8 mouse cellular contexts compared by ENCODE assay signal in genomic region chr5:112427283-112427682, GRCm38 (mm10). TPM values are rescaled to one million over a fixed set of nuclear protein-coding genes. Genes with fewer than 3 reads are reported as not detected.
DNase-seq lines count a peak whose midpoint lies in the region; ATAC-seq and TF ChIP-seq lines count a peak whose summit lies in the region.

No protein-coding gene starts in this region.

- H3K9me3 ChIP-seq in liver, embryonic 11.5 days (ENCODE audit: control insufficient read depth, low read length), result no peaks in the 10 kb centered on the region
- H3K9me3 ChIP-seq in hindbrain, embryonic 13.5 days, result no peaks in the 10 kb centered on the region
- no peaks in the 10 kb centered on the region for H3K9me3 ChIP-seq in liver, embryonic 14.5 days (ENCODE audit: control insufficient read depth, low read length)

- TF ChIP-seq CTCF in cortical plate, adult 2 months (IDR thresholded peaks at IDR 0.05; ENCODE audit: extremely low read depth, insufficient read depth, low read length), result peak; percentile 70
- TF ChIP-seq CTCF in liver, embryonic 14.5 days (IDR thresholded peaks at IDR 0.05; ENCODE audit: low read depth), result peak; percentile 89

- no peak overlapping the region for H3K9ac ChIP-seq in liver, embryonic 11.5 days (ENCODE audit: low read depth, low read length)
- no peak overlapping the region for H3K9ac ChIP-seq in hindbrain, embryonic 13.5 days
- H3K9ac ChIP-seq in liver, embryonic 14.5 days (replicated peaks), result no peak overlapping the region

- no peak for TF ChIP-seq POLR2A in cortical plate, adult 2 months (IDR thresholded peaks at IDR 0.05; ENCODE audit: extremely low read depth, insufficient read depth, low read length)

- ATAC-seq in liver, embryonic 11.5 days (replicated peaks; ENCODE audit: low FRiP score), result no peak
- 0 out of 2 replicates have a peak, but pooled peaks have one; percentile 33 for ATAC-seq in hindbrain, embryonic 13.5 days (ENCODE audit: low FRiP score)
- no peak for ATAC-seq in liver, embryonic 14.5 days (ENCODE audit: insufficient read depth)

- no peak overlapping the region for H3K27ac ChIP-seq in liver, embryonic 11.5 days (ENCODE audit: low read depth, low read length)
- no peak overlapping the region for H3K27ac ChIP-seq in cortical plate, adult 2 months (ENCODE audit: insufficient read depth, low read length)
- no peak overlapping the region for H3K27ac ChIP-seq in hindbrain, embryonic 13.5 days
- no peak overlapping the region for H3K27ac ChIP-seq in liver, embryonic 14.5 days

- no peak overlapping the region for H3K4me2 ChIP-seq in liver, embryonic 11.5 days
- no peak overlapping the region for H3K4me2 ChIP-seq in hindbrain, embryonic 13.5 days
- no peak overlapping the region for H3K4me2 ChIP-seq in liver, embryonic 14.5 days (ENCODE audit: low read depth)

- TF ChIP-seq EP300 in liver, embryonic 14.5 days (IDR thresholded peaks at IDR 0.05; ENCODE audit: low read depth), result no peak

- no peaks in the 10 kb centered on the region for H3K4me1 ChIP-seq in liver, embryonic 11.5 days (replicated peaks; ENCODE audit: control insufficient read depth, insufficient read depth, low read length)
- no peaks in the 10 kb centered on the region for H3K4me1 ChIP-seq in cortical plate, adult 2 months (ENCODE audit: control insufficient read depth, insufficient read depth, low read length)
- peaks cover 12% of the 10 kb centered on the region for H3K4me1 ChIP-seq in hindbrain, embryonic 13.5 days (replicated peaks)
- H3K4me1 ChIP-seq in liver, embryonic 14.5 days (replicated peaks; ENCODE audit: control insufficient read depth in 2 of 2, insufficient read depth in 2 of 2, low read length in 1 of 2), result no peaks in the 10 kb centered on the region

- H3K27me3 ChIP-seq in liver, embryonic 11.5 days (replicated peaks; ENCODE audit: control insufficient read depth, insufficient read depth, low read length), result peaks cover 37% of the 10 kb centered on the region
- peaks cover 53% of the 10 kb centered on the region for H3K27me3 ChIP-seq in hindbrain, embryonic 13.5 days
- peaks cover 3% of the 10 kb centered on the region; the same call in 1 of the 2 replicates for H3K27me3 ChIP-seq in liver, embryonic 14.5 days (ENCODE audit: control insufficient read depth, insufficient read depth, low read length)

- DNase-seq in liver, result peak; percentile 68
- no peak for DNase-seq in liver, embryonic 11.5 days (ENCODE audit: low spot score)
- peak; percentile 66 to 67 for DNase-seq in adrenal gland, adult 18-20 months (ENCODE audit: low spot score in 2 of 2)
- peak in 1 of 3 experiments; percentile 13 for DNase-seq in liver, embryonic 14.5 days (ENCODE audit: low read depth in 3 of 3, low spot score in 3 of 3)
- peak; percentile 40 for DNase-seq in ovary, postnatal 36 days (ENCODE audit: low spot score)
- peak; percentile 22 to 26 for DNase-seq in urinary bladder, postnatal 36 days (ENCODE audit: low spot score in 2 of 2)

- 41% methylated on average over 2 of the region's 2 CpGs for WGBS in liver, embryonic 11.5 days
- WGBS in hindbrain, embryonic 13.5 days, result 47% methylated on average over 2 of the region's 2 CpGs
- WGBS in liver, embryonic 14.5 days (ENCODE audit: insufficient replicate concordance), result 27% methylated on average over 2 of the region's 2 CpGs

- H3K4me3 ChIP-seq in liver, embryonic 11.5 days (ENCODE audit: low read depth, low read length), result no peak overlapping the region
- no peak overlapping the region for H3K4me3 ChIP-seq in cortical plate, adult 2 months (ENCODE audit: insufficient read depth, low read length)
- no peak overlapping the region for H3K4me3 ChIP-seq in hindbrain, embryonic 13.5 days
- no peak overlapping the region for H3K4me3 ChIP-seq in liver, embryonic 14.5 days (ENCODE audit: insufficient read depth in 1 of 2, low read depth in 2 of 2, low read length in 2 of 2)

- H3K36me3 ChIP-seq in liver, embryonic 11.5 days (ENCODE audit: control insufficient read depth, insufficient read depth, low read length), result no peaks in the 10 kb centered on the region
- peaks cover 16% of the 10 kb centered on the region; the same call in 1 of the 2 replicates for H3K36me3 ChIP-seq in hindbrain, embryonic 13.5 days
- H3K36me3 ChIP-seq in liver, embryonic 14.5 days (replicated peaks; ENCODE audit: control insufficient read depth, insufficient read depth, low read depth), result no peaks in the 10 kb centered on the region

RNA-seq across cellular contexts. Expression of gene Gm6588, which starts 21.9 kb away (rescaled TPM):
- not detected in 2 replicates for polyA plus RNA-seq in liver, embryonic 11.5 days (2014; fragmentation: Nextera tagmentation; extraction: Ambion mirVana)
- not detected for total RNA-seq in adrenal gland, adult 18-20 months (2021)
- not detected in 2 replicates for polyA plus RNA-seq in cortical plate, adult 2 months (2012; rRNA removed)
- 0.78 and 1.2 TPM in 2 replicates for polyA plus RNA-seq in hindbrain, embryonic 13.5 days (2015; fragmentation: Nextera tagmentation; extraction: Ambion mirVana)
- not detected in 2 replicates for polyA plus RNA-seq in liver, embryonic 14.5 days (2012; rRNA removed)
- polyA plus RNA-seq in liver, embryonic 14.5 days (2014; fragmentation: Nextera tagmentation; extraction: Ambion mirVana), result not detected in 2 replicates

RNA-seq across cellular contexts. Expression of gene Asphd2, which starts 32.6 kb away (rescaled TPM):
- 2.6 and 3.7 TPM in 2 replicates for polyA plus RNA-seq in liver, embryonic 11.5 days (2014; fragmentation: Nextera tagmentation; extraction: Ambion mirVana)
- 1 to 10 TPM; 3.4 to 4.3 TPM for total RNA-seq in adrenal gland, adult 18-20 months (2021)
- polyA plus RNA-seq in cortical plate, adult 2 months (2012; rRNA removed), result 181 and 198 TPM in 2 replicates
- polyA plus RNA-seq in hindbrain, embryonic 13.5 days (2015; fragmentation: Nextera tagmentation; extraction: Ambion mirVana), result 35.5 and 37.7 TPM in 2 replicates
- polyA plus RNA-seq in liver, embryonic 14.5 days (2012; rRNA removed), result 0.10 and 0.26 TPM in 2 replicates
- 0.20 TPM in 1 of 2 replicates, not detected in the other for polyA plus RNA-seq in liver, embryonic 14.5 days (2014; fragmentation: Nextera tagmentation; extraction: Ambion mirVana)
